Mouse (Mus musculus) brain, embryonic 18.5 days (tissue): ENCODE data around the gene Nek6.
A peak's percentile ranks its signal among the peaks of the same experiment; 100 is the strongest.

Experiments used
- DNase-seq: peaks from one replicate; pipeline ENCODE4 v3.0.0-alpha.2; 2012; ENCODE audit warnings: low read depth, low spot score

Gene Nek6

GRCm38 (mm10) chr2:38621076-38621475 is 109.6 kb downstream of the Nek6 start:
- no peak for DNase-seq

- peak; percentile 56 for DNase-seq
Measured at GRCm38 (mm10) chr2:38621610-38622021, 110.2 kb downstream of the Nek6 start.

GRCm38 (mm10) chr2:38623411-38623810 is 112.0 kb downstream of the Nek6 start:
- no peak for DNase-seq

- no peak for DNase-seq
Measured at GRCm38 (mm10) chr2:38623821-38624590, 112.6 kb downstream of the Nek6 start.

GRCm38 (mm10) chr2:38628801-38629200 is 117.4 kb downstream of the Nek6 start:
- DNase-seq = no peak

- DNase-seq = no peak
Measured at GRCm38 (mm10) chr2:38629451-38629850, 118.0 kb downstream of the Nek6 start.

GRCm38 (mm10) chr2:38630574-38630973 is 119.1 kb downstream of the Nek6 start:
- DNase-seq = no peak

GRCm38 (mm10) chr2:38637716-38638267 is 126.3 kb downstream of the Nek6 start:
- DNase-seq = no peak

- DNase-seq = no peak
Measured at GRCm38 (mm10) chr2:38641761-38642160, 130.3 kb downstream of the Nek6 start.

- DNase-seq = peak; percentile 82
Measured at GRCm38 (mm10) chr2:38643625-38644427, 132.4 kb downstream of the Nek6 start, which contains the start of gene Psmb7. TSS of gene Psmb7 (minus strand) at chr2:38644087.
